Mouse (Mus musculus): ENCODE measurements around the gene Fgr. TPM values are rescaled to one million over a fixed set of nuclear protein-coding genes. Genes with fewer than 3 reads are reported as not detected.

The Fgr gene
- polyA plus RNA-seq, 1 experiment from 2014 or later: 0.11 TPM

DNA sequence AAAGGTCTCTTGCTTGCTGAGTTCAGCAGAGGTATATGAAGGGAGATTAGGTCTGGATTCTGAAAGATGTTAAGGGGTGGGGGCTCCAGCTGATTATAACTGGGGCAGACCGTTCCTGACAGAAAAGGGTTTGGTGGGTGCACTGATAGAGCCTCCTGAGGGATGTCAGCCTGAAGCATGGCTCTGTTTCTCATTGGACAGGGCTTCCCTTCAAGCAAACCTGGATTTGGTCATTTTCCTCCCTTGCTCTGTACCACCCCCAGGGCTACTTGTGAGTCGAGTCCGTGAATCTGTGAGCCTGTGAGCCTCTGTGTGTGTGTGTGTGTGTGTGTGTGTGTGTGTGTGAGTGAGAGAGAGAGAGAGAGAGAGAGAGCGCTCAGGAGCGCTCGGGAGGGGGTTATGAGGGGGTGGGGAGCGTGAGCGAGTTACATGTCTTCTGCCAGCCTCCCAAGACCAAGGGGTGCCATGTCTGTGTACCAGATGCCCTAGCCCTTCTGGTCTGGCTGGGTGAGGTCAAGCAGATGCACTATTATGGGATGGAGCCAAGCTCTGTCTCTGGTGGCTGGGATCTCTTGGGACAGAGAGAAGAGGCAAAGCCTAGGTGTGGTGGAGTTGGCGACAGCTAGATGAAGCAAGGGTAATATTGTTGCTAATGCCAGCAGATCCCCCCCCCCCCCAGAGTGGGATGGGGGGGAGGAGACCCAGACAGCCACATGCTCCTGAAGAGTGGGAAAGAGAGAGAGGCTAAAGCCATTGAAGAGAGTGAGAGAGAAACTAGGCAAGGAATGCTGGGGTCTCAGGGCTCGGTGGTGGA, 41.2 kb downstream of the Fgr start:
- Histone ChIP-seq H3K4me1 (peaks cover 97% of the 10 kb centered on the region), H3K27me3 (ENCODE audit: poor library complexity, severe bottlenecking) (peaks cover 11% of the 10 kb centered on the region), H3K4me3 (peak overlapping the region; percentile 95), H3K9me3 (no peaks in the 10 kb centered on the region), H3K27ac (peak overlapping the region; percentile 70; the same call in 1 of the 2 replicates), H3K36me3 (replicated peaks) (no peaks in the 10 kb centered on the region)
- no peak for DNase-seq (ENCODE audit: extremely low spot score, low spot score)
- WGBS: 35% methylated on average over 10 of the region's 10 CpGs

GRCm38 (mm10) chr4:133015710-133016651, 42.1 kb downstream of the Fgr start:
- Histone ChIP-seq H3K27ac (peak overlapping the region; percentile 70), H3K4me1 (peaks cover 97% of the 10 kb centered on the region)
- WGBS: 32% methylated on average over 9 of the region's 9 CpGs

DNA sequence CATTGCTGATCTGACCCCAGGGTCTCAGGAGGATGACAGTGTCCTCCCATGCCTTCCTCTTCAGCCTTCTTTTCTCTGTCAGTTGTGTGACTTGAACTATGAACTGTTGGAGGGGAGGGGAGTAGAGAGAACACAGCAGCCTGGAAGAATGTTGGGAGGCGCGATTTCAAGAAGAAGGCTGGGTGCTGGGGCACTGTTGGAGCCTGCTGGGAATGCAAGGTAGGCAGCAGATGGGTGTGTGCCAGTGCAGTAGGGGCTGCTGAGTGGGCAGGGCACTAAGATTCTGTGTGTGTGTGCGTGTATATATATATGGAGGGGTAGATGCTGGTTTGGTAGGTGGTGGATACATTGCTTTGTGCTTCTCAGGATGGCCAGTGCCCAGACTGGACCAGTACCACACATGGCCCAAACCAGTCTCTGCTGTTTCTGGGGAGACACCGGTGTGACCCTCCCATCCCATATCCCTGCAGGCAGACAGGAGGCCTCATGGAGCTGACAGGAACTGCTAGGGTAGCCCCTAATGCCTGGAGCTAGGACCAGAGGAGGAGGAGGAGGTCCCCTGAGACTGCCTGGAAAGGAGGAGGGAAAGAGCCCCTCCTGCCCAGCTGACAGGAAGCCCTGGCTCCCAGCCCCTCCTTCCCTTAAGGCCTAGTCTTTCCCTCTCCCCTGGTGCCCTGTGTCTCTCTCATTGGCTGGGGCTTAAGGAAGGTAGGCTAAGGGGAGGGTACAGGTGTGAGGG, 43.0 kb downstream of the Fgr start:
- peaks cover 97% of the 10 kb centered on the region for H3K4me1 ChIP-seq
- WGBS: 53% methylated on average over 4 of the region's 4 CpGs

More at GRCm38 (mm10) chr4:133015710-133016651, 42.1 kb downstream of the Fgr start:
- DNase-seq (ENCODE audit: extremely low spot score, low spot score): no peak
- Histone ChIP-seq H3K36me3 (replicated peaks) (no peaks in the 10 kb centered on the region), H3K27me3 (ENCODE audit: poor library complexity, severe bottlenecking) (peaks cover 3% of the 10 kb centered on the region), H3K4me3 (peak overlapping the region; percentile 22; the same call in 1 of the 2 replicates), H3K9me3 (no peaks in the 10 kb centered on the region)

GRCm38 (mm10) chr4:133017597-133018262, 43.8 kb downstream of the Fgr start:
- Histone ChIP-seq H3K9me3 (no peaks in the 10 kb centered on the region), H3K27me3 (ENCODE audit: poor library complexity, severe bottlenecking) (no peaks in the 10 kb centered on the region), H3K4me1 (peaks cover 97% of the 10 kb centered on the region), H3K4me3 (no peak overlapping the region), H3K27ac (peak overlapping the region; percentile 70), H3K36me3 (replicated peaks) (no peaks in the 10 kb centered on the region)
- DNase-seq (ENCODE audit: extremely low spot score, low spot score): no peak
- WGBS: 52% methylated on average over 6 of the region's 6 CpGs

More for the DNA sequence above, 43.0 kb downstream of the Fgr start:
- Histone ChIP-seq H3K9me3 (no peaks in the 10 kb centered on the region), H3K27me3 (ENCODE audit: poor library complexity, severe bottlenecking) (no peaks in the 10 kb centered on the region), H3K27ac (peak overlapping the region; percentile 70), H3K36me3 (replicated peaks) (no peaks in the 10 kb centered on the region), H3K4me3 (no peak overlapping the region)
- no peak for DNase-seq (ENCODE audit: extremely low spot score, low spot score)

DNA sequence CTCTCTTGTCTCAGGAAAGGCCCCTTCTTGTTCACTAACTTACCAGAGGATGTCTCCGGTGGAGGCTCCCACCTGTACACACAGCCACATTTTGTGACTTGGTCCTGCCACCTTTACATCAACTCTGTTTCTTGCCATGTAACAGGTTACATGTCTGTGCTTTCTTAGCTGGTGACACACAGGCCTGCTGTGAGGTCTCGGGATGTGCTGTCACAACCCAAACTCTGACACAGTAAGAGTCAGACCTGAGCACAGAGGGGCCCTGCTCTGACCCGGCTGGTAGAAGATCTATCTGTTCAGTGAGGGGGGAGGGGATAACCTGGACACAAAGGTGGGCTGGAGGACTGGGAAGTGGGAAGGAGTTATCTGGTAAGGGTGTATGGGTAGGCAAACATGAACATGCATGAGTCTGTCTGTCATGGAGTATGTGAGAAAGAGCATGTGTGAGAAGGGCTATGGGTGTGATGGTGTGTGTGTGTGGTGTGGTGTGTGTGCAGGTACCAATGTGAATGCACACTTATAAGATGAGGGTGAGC, 44.4 kb downstream of the Fgr start:
- 0 out of 2 replicates have a peak overlapping the region, but pooled peaks have one; percentile 32 for H3K27ac ChIP-seq
- no peaks in the 10 kb centered on the region for H3K9me3 ChIP-seq
- no peak overlapping the region for H3K4me3 ChIP-seq
- H3K4me1 ChIP-seq: peaks cover 97% of the 10 kb centered on the region
- no peak for DNase-seq (ENCODE audit: extremely low spot score, low spot score)
- no peaks in the 10 kb centered on the region for H3K36me3 ChIP-seq (replicated peaks)
- 79% methylated on average over 3 of the region's 3 CpGs for WGBS
- H3K27me3 ChIP-seq (ENCODE audit: poor library complexity, severe bottlenecking): no peaks in the 10 kb centered on the region

DNA sequence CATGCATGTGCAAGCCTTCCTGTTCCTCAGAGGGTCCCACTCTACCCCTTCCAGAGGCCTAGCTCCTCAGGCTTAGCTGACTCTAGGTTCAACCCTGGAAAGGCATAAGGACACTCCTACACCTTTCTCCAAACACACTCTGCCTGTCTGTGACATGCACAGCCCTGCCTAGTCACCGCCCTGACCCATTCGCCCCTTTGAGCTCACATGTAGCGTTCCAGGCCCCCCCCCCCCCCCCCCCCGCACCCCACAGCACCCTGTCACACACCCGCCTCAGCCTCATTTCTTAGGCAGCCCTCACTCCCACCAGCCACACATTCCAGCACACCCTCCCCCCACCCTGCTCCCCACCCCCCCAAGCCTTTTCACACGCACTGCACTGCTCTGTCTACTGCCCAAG, 46.8 kb downstream of the Fgr start:
- H3K4me1 ChIP-seq: peaks cover 97% of the 10 kb centered on the region
- no peaks in the 10 kb centered on the region for H3K9me3 ChIP-seq
- no peaks in the 10 kb centered on the region for H3K27me3 ChIP-seq (ENCODE audit: poor library complexity, severe bottlenecking)
- 33% methylated on average over 4 of the region's 6 CpGs for WGBS
- DNase-seq (ENCODE audit: extremely low spot score, low spot score): no peak
- peaks cover 7% of the 10 kb centered on the region for H3K36me3 ChIP-seq (replicated peaks)
- H3K4me3 ChIP-seq: peak overlapping the region; percentile 45; the same call in 1 of the 2 replicates
- H3K27ac ChIP-seq: peak overlapping the region; percentile 82

- peak overlapping the region; percentile 45 for H3K4me3 ChIP-seq
- 5% methylated on average over 9 of the region's 9 CpGs for WGBS
- no peaks in the 10 kb centered on the region for H3K9me3 ChIP-seq
- H3K36me3 ChIP-seq (replicated peaks): peaks cover 8% of the 10 kb centered on the region
- H3K27me3 ChIP-seq (ENCODE audit: poor library complexity, severe bottlenecking): no peaks in the 10 kb centered on the region
- DNase-seq (ENCODE audit: extremely low spot score, low spot score): no peak
- H3K27ac ChIP-seq: peak overlapping the region; percentile 82
- H3K4me1 ChIP-seq: peaks cover 97% of the 10 kb centered on the region
Measured at GRCm38 (mm10) chr4:133021181-133021671, 47.3 kb downstream of the Fgr start.

DNA sequence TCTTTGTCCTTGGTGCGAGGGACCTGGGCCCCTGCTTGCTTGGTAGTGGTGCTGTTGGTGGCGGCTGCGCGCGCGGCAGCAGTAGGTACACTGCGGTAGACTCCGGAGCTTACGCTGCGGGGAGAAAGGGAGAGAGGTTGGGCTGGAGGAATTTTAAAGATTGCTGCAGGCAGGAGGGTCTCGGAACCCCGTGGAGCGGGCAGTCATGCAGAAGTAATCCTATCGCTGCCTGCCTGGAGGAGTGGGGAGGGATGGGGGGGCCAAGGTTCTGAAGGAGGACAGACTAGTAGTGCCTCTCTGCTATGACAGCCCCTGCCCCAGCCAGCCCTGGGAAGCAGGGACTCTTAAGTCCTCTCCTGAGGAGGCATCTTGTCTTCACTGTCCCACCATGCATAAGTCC, 48.3 kb downstream of the Fgr start:
- Histone ChIP-seq H3K36me3 (replicated peaks) (peaks cover 14% of the 10 kb centered on the region), H3K27ac (peak overlapping the region; percentile 82), H3K9me3 (no peaks in the 10 kb centered on the region), H3K4me1 (peaks cover 97% of the 10 kb centered on the region), H3K27me3 (ENCODE audit: poor library complexity, severe bottlenecking) (no peaks in the 10 kb centered on the region), H3K4me3 (peak overlapping the region; percentile 45)
- 5% methylated on average over 14 of the region's 14 CpGs for WGBS
- peak; percentile 56 for DNase-seq (ENCODE audit: extremely low spot score, low spot score)

DNA sequence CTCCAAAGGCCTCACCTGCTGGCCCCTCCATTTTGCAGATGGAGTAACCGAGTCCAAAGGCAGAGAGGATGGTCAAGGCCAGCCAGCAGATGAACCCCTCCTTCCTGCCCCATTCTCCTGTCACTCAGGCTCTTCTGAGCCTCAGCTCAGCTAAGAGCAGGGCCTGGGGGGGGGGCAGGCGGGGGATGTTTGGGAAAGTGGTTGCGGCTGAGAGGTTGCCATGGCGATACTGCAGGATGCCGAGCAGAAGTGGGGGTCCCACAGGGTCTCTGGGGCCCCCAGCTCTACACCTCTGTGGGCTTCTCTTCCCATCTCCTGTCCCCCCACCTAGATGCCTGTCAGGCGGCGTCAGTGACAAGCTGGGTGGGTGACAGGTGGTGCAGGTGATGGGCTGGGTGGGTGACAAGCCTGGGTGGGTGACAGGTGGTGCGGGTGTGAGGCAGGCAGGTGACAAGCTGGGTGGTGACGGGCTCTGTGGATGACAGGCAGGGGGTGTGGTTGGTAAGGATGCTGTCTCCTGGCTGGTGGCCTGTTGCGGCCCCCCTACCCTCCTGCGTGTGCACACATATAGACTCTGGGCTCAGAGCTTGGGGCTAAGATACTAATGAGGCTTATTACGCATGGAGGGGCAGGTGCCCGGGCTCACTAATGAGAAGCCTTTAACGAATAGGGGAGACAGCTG, 49.2 kb downstream of the Fgr start:
- 49% methylated on average over 14 of the region's 14 CpGs for WGBS
- Histone ChIP-seq H3K36me3 (replicated peaks) (peaks cover 20% of the 10 kb centered on the region), H3K9me3 (no peaks in the 10 kb centered on the region), H3K4me1 (peaks cover 97% of the 10 kb centered on the region), H3K27me3 (ENCODE audit: poor library complexity, severe bottlenecking) (no peaks in the 10 kb centered on the region), H3K27ac (peak overlapping the region; percentile 82), H3K4me3 (peak overlapping the region; percentile 45; the same call in 1 of the 2 replicates)
- no peak for DNase-seq (ENCODE audit: extremely low spot score, low spot score)

DNA sequence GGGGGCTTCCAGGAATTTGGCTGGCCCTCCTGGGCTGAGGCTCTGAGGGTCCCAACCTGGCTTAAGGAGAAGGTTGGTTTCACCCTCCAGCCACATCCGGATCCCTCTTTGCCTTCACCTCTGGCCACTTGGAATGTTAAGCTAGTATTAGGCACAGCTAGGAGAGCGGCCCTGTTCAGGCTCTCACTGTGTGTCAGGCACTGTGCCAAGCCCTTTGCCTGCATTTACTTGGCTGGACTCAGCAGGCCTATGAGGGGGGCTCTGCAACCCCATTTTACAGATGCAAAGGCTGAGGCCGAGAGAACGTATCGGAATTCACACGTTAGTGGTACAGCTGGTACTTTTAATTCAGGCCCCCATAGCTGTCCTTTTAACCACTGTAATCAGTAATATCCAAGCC, 49.7 kb downstream of the Fgr start:
- H3K4me1 ChIP-seq: peaks cover 97% of the 10 kb centered on the region
- no peaks in the 10 kb centered on the region for H3K27me3 ChIP-seq (ENCODE audit: poor library complexity, severe bottlenecking)
- WGBS: 77% methylated on average over 6 of the region's 6 CpGs
- peak overlapping the region; percentile 45 for H3K4me3 ChIP-seq
- peaks cover 24% of the 10 kb centered on the region for H3K36me3 ChIP-seq (replicated peaks)
- H3K27ac ChIP-seq: peak overlapping the region; percentile 82; the same call in 1 of the 2 replicates
- H3K9me3 ChIP-seq: no peaks in the 10 kb centered on the region
- no peak for DNase-seq (ENCODE audit: extremely low spot score, low spot score)

DNA sequence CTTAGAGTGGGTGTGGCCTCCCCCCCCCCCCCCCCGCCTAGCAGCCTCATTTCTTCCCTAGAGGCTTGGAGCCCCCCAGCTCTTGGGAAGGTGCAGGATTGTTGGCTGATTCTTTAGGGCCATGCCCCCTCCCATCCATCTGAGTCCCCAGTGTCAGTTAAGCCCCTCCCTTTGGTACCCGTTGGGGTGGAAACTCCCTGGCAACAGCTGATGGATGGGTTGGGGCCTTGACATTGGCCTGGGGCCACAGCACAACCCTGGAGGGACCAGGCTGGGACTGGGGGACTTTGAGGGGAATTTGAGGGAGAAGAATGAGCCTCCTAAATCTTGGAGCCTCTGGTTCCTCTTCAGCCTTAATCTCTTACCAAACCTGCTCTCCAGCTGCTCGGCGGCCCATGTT, 50.5 kb downstream of the Fgr start:
- peak overlapping the region; percentile 74 for H3K27ac ChIP-seq
- no peak for DNase-seq (ENCODE audit: extremely low spot score, low spot score)
- H3K36me3 ChIP-seq (replicated peaks): peaks cover 24% of the 10 kb centered on the region
- no peak overlapping the region for H3K4me3 ChIP-seq
- WGBS: 26% methylated on average over 4 of the region's 4 CpGs
- H3K9me3 ChIP-seq: no peaks in the 10 kb centered on the region
- peaks cover 99% of the 10 kb centered on the region for H3K4me1 ChIP-seq
- H3K27me3 ChIP-seq (ENCODE audit: poor library complexity, severe bottlenecking): no peaks in the 10 kb centered on the region
